Mouse (Mus musculus) myocyte (in vitro differentiated cells): ENCODE data around the gene Arl6. TPM values are rescaled to one million over a fixed set of nuclear protein-coding genes. Genes with fewer than 3 reads are reported as not detected.
A peak's percentile ranks its signal among the peaks of the same experiment; 100 is the strongest.

ENCODE experiments used
- H3K27me3 ChIP-seq: one replicate; pipeline ENCODE4 v1.6.1; 2011; ENCODE audit not compliant: control insufficient read depth, insufficient read depth, insufficient read length
- H3K36me3 ChIP-seq: one replicate; pipeline ENCODE4 v1.6.1; 2011; ENCODE audit not compliant: control insufficient read depth, insufficient read depth
- H3K4me2 ChIP-seq: one replicate; pipeline ENCODE4 v1.6.1; 2011; ENCODE audit warnings: low read depth, control low read depth
- H3K4me3 ChIP-seq: one replicate; pipeline ENCODE4 v1.5.1; 2011; ENCODE audit warnings: mild to moderate bottlenecking, control low read depth, moderate library complexity
- H3K79me2 ChIP-seq: one replicate; pipeline ENCODE4 v1.6.1; 2011; ENCODE audit not compliant: control insufficient read depth, insufficient read depth
- H3ac ChIP-seq: one replicate; pipeline ENCODE4 v1.6.1; 2011; ENCODE audit not compliant: control insufficient read depth, insufficient read length
- CEBPB ChIP-seq: IDR thresholded peaks from 2 replicates; pipeline ENCODE4 v1.6.1; 2011; ENCODE audit warnings: mild to moderate bottlenecking, moderate library complexity; ENCODE audit not compliant: poor library complexity, insufficient read depth, severe bottlenecking
- E2F4 ChIP-seq: IDR thresholded peaks from one replicate; pipeline ENCODE4 v1.6.1; 2011; ENCODE audit warnings: mild to moderate bottlenecking, control low read depth, moderate library complexity; ENCODE audit not compliant: insufficient read depth
- MAX ChIP-seq: IDR thresholded peaks from one replicate; pipeline ENCODE4 v1.6.1; 2011; ENCODE audit warnings: low read depth, mild to moderate bottlenecking, control low read depth
- MYOD1 ChIP-seq, 3 experiments: IDR thresholded peaks; one replicate each; pipeline ENCODE4 v1.6.1; 2011; ENCODE audit warnings: control low read depth in 2 of 3, low read depth in 2 of 3, mild to moderate bottlenecking in 2 of 3, moderate library complexity in 1 of 3; ENCODE audit not compliant: insufficient read length in 2 of 3, control insufficient read depth in 1 of 3
- MYOG ChIP-seq, 3 experiments: IDR thresholded peaks; one replicate each; pipeline ENCODE4 v1.6.1; 2011; ENCODE audit warnings: control low read depth in 2 of 3, low read depth in 2 of 3, mild to moderate bottlenecking in 2 of 3; ENCODE audit not compliant: insufficient read length in 2 of 3, control insufficient read depth in 1 of 3, insufficient read depth in 1 of 3
- POLR2A ChIP-seq: IDR thresholded peaks from one replicate; pipeline ENCODE4 v1.6.1; 2011; ENCODE audit warnings: low read depth, mild to moderate bottlenecking, control low read depth, moderate library complexity; ENCODE audit not compliant: insufficient read length
- POLR2AphosphoS2 ChIP-seq: IDR thresholded peaks from one replicate; pipeline ENCODE4 v1.6.1; 2011; ENCODE audit warnings: low read depth, control low read depth; ENCODE audit not compliant: insufficient read length
- REST ChIP-seq: IDR thresholded peaks from one replicate; pipeline ENCODE4 v1.6.1; 2011; ENCODE audit warnings: mild to moderate bottlenecking, control low read depth, moderate library complexity; ENCODE audit not compliant: insufficient read depth, insufficient read length
- SRF ChIP-seq: IDR thresholded peaks from one replicate; pipeline ENCODE4 v1.6.1; 2011; ENCODE audit warnings: low read depth; ENCODE audit not compliant: control insufficient read depth, insufficient read length
- TCF12 ChIP-seq: IDR thresholded peaks from one replicate; pipeline ENCODE4 v1.6.1; 2011; ENCODE audit warnings: mild to moderate bottlenecking, control low read depth; ENCODE audit not compliant: poor library complexity, insufficient read depth, severe bottlenecking
- TCF3 ChIP-seq: IDR thresholded peaks from one replicate; pipeline ENCODE4 v1.6.1; 2011; ENCODE audit warnings: low read depth, control low read depth; ENCODE audit not compliant: insufficient read length
- USF1 ChIP-seq: IDR thresholded peaks from one replicate; pipeline ENCODE4 v1.6.1; 2011; ENCODE audit warnings: low read depth, mild to moderate bottlenecking, control low read depth, moderate library complexity
- polyA plus RNA-seq: library from polyadenylated mRNA; unstranded; fragments of >200 nt; fragmentation: generic; extraction: Trizol; gene quantifications from one replicate; pipeline ENCODE4 v1.2.1, GENCODE M21; 2012; ENCODE audit warnings: missing spikeins

Gene Arl6
- polyA plus RNA-seq, 1 experiment = 6.4 TPM

GRCm38 (mm10) chr16:59599411-59600265 lies 39.6 kb downstream of the Arl6 start:
- H3K4me2 ChIP-seq = peak overlapping the region; percentile 97
- peak overlapping the region; percentile 31 for H3K4me3 ChIP-seq
- no peaks in the 10 kb centered on the region for H3K27me3 ChIP-seq
- peak overlapping the region; percentile 45 for H3ac ChIP-seq
- no peaks in the 10 kb centered on the region for H3K79me2 ChIP-seq
- TF ChIP-seq CEBPB (no peak), USF1 (no peak), MYOD1 (IDR thresholded peaks at IDR 0.05; ENCODE audit: control insufficient read depth in 1 of 3, insufficient read length in 2 of 3, low read depth in 2 of 3) (no peak), SRF (peak; percentile 67), TCF3 (no peak)
- H3K36me3 ChIP-seq = no peaks in the 10 kb centered on the region

DNA sequence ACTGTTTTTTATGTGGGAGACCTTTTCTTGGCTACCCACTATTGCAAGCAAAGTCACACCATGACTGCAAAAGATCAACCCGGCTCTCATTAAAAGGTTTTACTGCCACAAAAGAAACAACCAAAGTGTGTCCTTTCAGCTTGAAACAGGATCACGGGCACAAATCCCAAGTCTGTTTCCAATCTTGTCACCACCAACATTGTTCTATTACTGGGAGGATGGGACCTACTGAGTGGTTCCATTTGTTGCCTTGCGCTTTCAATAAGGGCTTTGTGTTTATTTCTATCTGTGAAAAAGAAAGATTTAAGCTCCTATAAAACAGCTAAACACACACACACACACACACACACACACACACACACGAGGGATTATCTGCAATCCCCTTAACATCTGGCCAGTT lies 40.2 kb downstream of the Arl6 start:
- H3K79me2 ChIP-seq = no peaks in the 10 kb centered on the region
- no peaks in the 10 kb centered on the region for H3K27me3 ChIP-seq
- no peak overlapping the region for H3K4me3 ChIP-seq
- peak overlapping the region; percentile 97 for H3K4me2 ChIP-seq
- H3ac ChIP-seq = no peak overlapping the region
- H3K36me3 ChIP-seq = no peaks in the 10 kb centered on the region
- TF ChIP-seq POLR2AphosphoS2 = no peak
- no peak for TF ChIP-seq POLR2A
- no peak for TF ChIP-seq E2F4
- TF ChIP-seq CEBPB = no peak
- no peak for TF ChIP-seq MYOG (IDR thresholded peaks at IDR 0.05; ENCODE audit: control insufficient read depth in 1 of 3, insufficient read depth in 1 of 3, insufficient read length in 2 of 3, low read depth in 2 of 3)

- Histone ChIP-seq H3K27me3 (no peaks in the 10 kb centered on the region), H3ac (no peak overlapping the region), H3K4me3 (no peak overlapping the region), H3K36me3 (no peaks in the 10 kb centered on the region), H3K4me2 (no peak overlapping the region), H3K79me2 (no peaks in the 10 kb centered on the region)
- TF ChIP-seq POLR2AphosphoS2 (no peak), MYOG (IDR thresholded peaks at IDR 0.05; ENCODE audit: control insufficient read depth in 1 of 3, insufficient read depth in 1 of 3, insufficient read length in 2 of 3, low read depth in 2 of 3) (no peak), E2F4 (no peak), MAX (no peak), POLR2A (no peak), CEBPB (no peak), MYOD1 (IDR thresholded peaks at IDR 0.05; ENCODE audit: control insufficient read depth in 1 of 3, insufficient read length in 2 of 3, low read depth in 2 of 3) (no peak), REST (no peak), TCF3 (no peak), SRF (no peak), USF1 (no peak)
These were observed 41.9 kb downstream of the Arl6 start for GRCm38 (mm10) chr16:59597256-59597655.

DNA sequence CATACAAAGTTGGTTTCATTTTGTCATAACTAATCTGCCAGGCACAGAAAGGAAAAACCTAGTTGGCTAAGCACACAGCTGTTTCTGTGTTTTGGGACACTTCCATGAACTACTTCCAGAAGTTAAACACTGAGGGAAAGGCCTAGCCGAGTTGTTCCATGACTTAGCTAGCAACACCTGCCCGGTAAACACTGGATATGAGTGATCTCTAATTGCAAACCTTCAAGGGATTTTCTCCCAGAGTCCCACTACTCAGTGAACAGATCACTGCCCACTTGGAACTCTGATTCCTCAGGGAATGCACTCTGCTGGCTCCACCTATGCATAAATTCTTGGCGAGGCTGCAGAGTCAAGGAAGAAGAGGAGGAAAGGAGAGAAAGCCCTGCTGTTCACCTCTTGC lies 44.5 kb downstream of the Arl6 start:
- Histone ChIP-seq H3K36me3 (no peaks in the 10 kb centered on the region), H3K27me3 (no peaks in the 10 kb centered on the region), H3K4me3 (no peak overlapping the region), H3K4me2 (no peak overlapping the region), H3ac (no peak overlapping the region), H3K79me2 (no peaks in the 10 kb centered on the region)
- TF ChIP-seq TCF3 = no peak
- no peak for TF ChIP-seq MYOG (IDR thresholded peaks at IDR 0.05; ENCODE audit: control insufficient read depth in 1 of 3, insufficient read depth in 1 of 3, insufficient read length in 2 of 3, low read depth in 2 of 3)
- no peak for TF ChIP-seq CEBPB
- no peak for TF ChIP-seq POLR2A
- no peak for TF ChIP-seq SRF
- TF ChIP-seq POLR2AphosphoS2 = no peak
- no peak for TF ChIP-seq MAX
- TF ChIP-seq TCF12 = no peak
- TF ChIP-seq E2F4 = no peak
- no peak for TF ChIP-seq REST
- no peak for TF ChIP-seq MYOD1 (IDR thresholded peaks at IDR 0.05; ENCODE audit: control insufficient read depth in 1 of 3, insufficient read length in 2 of 3, low read depth in 2 of 3)
- TF ChIP-seq USF1 = no peak

GRCm38 (mm10) chr16:59590790-59591189 lies 48.4 kb downstream of the Arl6 start:
- TF ChIP-seq CEBPB (no peak), SRF (no peak), MAX (no peak), TCF3 (no peak), MYOG (IDR thresholded peaks at IDR 0.05; ENCODE audit: control insufficient read depth in 1 of 3, insufficient read depth in 1 of 3, insufficient read length in 2 of 3, low read depth in 2 of 3) (no peak), USF1 (no peak), E2F4 (no peak), REST (no peak), POLR2AphosphoS2 (no peak), MYOD1 (IDR thresholded peaks at IDR 0.05; ENCODE audit: control insufficient read depth in 1 of 3, insufficient read length in 2 of 3, low read depth in 2 of 3) (no peak), TCF12 (no peak), POLR2A (no peak)
- Histone ChIP-seq H3K4me2 (no peak overlapping the region), H3K4me3 (no peak overlapping the region)

More at GRCm38 (mm10) chr16:59590790-59591189, 48.4 kb downstream of the Arl6 start:
- no peaks in the 10 kb centered on the region for H3K27me3 ChIP-seq
- no peak overlapping the region for H3ac ChIP-seq
- no peaks in the 10 kb centered on the region for H3K79me2 ChIP-seq
- H3K36me3 ChIP-seq = no peaks in the 10 kb centered on the region
